Mouse (Mus musculus) limb, embryonic 12.5 days (tissue): ENCODE data around the gene Pex11b. TPM values are rescaled to one million over a fixed set of nuclear protein-coding genes. Genes with fewer than 3 reads are reported as not detected.
"Not testable (repeated sequence)": the region's sequence is repeated elsewhere in the genome, so short reads cannot be mapped to it uniquely, and the experiment has no call there.

Experiments used
- ATAC-seq: fragments of 200-750 bp; cut with Nextera tagmentation; 2 replicates; pipeline ENCODE4 v1.8.0; 2017; ENCODE audit warnings: low read depth, moderate TSS enrichment; ENCODE audit not compliant: insufficient number of reproducible peaks, insufficient read depth, low FRiP score, low TSS enrichment
- H3K27ac ChIP-seq: fragments of 300-500 bp; sonication (generic); 2 replicates; pipeline ENCODE4 v1.5.1; 2016; ENCODE audit warnings: mild to moderate bottlenecking, moderate library complexity
- H3K27me3 ChIP-seq: fragments of 300-500 bp; sonication (generic); 2 replicates; pipeline ENCODE4 v1.6.1; 2016; ENCODE audit warnings: mild to moderate bottlenecking, moderate library complexity
- H3K36me3 ChIP-seq: fragments of 300-500 bp; sonication (generic); 2 replicates; pipeline ENCODE4 v1.6.1; 2016; ENCODE audit warnings: mild to moderate bottlenecking, moderate library complexity
- H3K4me1 ChIP-seq: fragments of 300-500 bp; sonication (generic); replicated peaks from 2 replicates; pipeline ENCODE4 v1.6.1; 2016
- H3K4me2 ChIP-seq: fragments of 300-500 bp; sonication (generic); 2 replicates; pipeline ENCODE4 v1.6.1; 2016; ENCODE audit warnings: mild to moderate bottlenecking, moderate library complexity
- H3K4me3 ChIP-seq: fragments of 300-500 bp; sonication (generic); replicated peaks from 2 replicates; pipeline ENCODE4 v1.5.1; 2016; ENCODE audit warnings: mild to moderate bottlenecking
- H3K9ac ChIP-seq: fragments of 300-500 bp; sonication (generic); replicated peaks from 2 replicates; pipeline ENCODE4 v1.6.1; 2016; ENCODE audit warnings: mild to moderate bottlenecking, moderate library complexity
- H3K9me3 ChIP-seq: fragments of 300-500 bp; sonication (generic); 2 replicates; pipeline ENCODE4 v1.6.1; 2016; ENCODE audit warnings: mild to moderate bottlenecking, moderate library complexity
- WGBS: fragments of 180-500 bp; shearing (Covaris S2); methylation state at CpG from one replicate; pipeline ENCODE4 v1.1.7; 2016; 5-methylcytosine and 5-hydroxymethylcytosine counted together
- polyA plus RNA-seq: library from polyadenylated mRNA; unstranded; fragments of >200 nt; fragmentation: Nextera tagmentation; extraction: Ambion mirVana; gene quantifications from 2 replicates; pipeline ENCODE4 v1.2.1, GENCODE M21; 2016

Pex11b gene
- polyA plus RNA-seq, 1 experiment from 2014 or later, result 53.9 TPM

DNA sequence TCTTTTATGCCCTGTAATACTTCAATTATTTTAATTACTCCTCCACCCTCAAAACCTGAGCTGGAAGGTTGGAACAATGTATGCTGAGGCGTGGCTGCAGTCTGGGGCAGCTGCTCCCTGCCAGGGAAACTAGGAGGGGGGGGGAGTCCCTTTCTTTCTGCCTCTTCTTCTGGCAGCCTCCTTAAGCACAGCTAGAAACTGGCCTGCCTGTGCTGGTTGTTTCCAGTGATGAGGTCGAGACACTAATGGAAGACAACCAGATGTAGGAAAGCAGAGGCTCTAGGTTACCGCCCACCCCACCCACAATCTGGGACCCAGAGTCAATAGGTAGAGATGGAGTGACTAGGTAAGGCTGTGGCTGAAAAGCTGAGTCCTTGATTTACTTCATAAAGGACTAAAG lies 40.5 kb downstream of the Pex11b start:
- no peaks in the 10 kb centered on the region for H3K9me3 ChIP-seq
- H3K4me1 ChIP-seq, result peaks cover 14% of the 10 kb centered on the region
- H3K9ac ChIP-seq, result no peak overlapping the region
- no peaks in the 10 kb centered on the region for H3K36me3 ChIP-seq
- ATAC-seq, result no peak
- peaks cover 32% of the 10 kb centered on the region for H3K27me3 ChIP-seq
- WGBS, result 57% methylated on average over 3 of the region's 3 CpGs
- no peak overlapping the region for H3K4me2 ChIP-seq
- H3K27ac ChIP-seq, result no peak overlapping the region
- no peak overlapping the region for H3K4me3 ChIP-seq

DNA sequence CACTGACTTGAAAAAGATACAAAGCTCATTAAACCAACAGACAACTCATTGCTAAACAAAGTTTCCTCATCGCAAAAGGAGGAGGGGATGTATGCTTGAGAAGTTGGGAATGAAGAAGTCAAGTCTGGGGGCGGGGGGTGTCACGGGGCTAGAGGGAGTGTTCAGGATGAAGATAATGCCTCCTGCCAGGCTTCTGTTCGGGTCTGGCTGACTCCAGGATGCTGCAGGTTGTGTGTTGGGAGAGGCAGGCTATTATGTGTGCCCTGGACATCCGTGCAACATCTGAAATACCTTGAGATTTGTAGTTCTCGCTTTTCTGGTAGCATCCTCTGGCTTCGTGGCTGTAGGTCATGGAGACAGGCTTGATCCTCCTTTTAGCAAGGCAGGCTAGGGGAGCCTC lies 43.3 kb downstream of the Pex11b start:
- peaks cover 12% of the 10 kb centered on the region for H3K4me1 ChIP-seq
- no peak for ATAC-seq
- H3K9me3 ChIP-seq, result no peaks in the 10 kb centered on the region
- H3K4me2 ChIP-seq, result no peak overlapping the region
- WGBS, result 72% methylated on average over 7 of the region's 7 CpGs
- no peak overlapping the region for H3K9ac ChIP-seq
- no peak overlapping the region for H3K4me3 ChIP-seq
- no peak overlapping the region for H3K27ac ChIP-seq
- peaks cover 35% of the 10 kb centered on the region for H3K27me3 ChIP-seq
- H3K36me3 ChIP-seq, result no peaks in the 10 kb centered on the region

DNA sequence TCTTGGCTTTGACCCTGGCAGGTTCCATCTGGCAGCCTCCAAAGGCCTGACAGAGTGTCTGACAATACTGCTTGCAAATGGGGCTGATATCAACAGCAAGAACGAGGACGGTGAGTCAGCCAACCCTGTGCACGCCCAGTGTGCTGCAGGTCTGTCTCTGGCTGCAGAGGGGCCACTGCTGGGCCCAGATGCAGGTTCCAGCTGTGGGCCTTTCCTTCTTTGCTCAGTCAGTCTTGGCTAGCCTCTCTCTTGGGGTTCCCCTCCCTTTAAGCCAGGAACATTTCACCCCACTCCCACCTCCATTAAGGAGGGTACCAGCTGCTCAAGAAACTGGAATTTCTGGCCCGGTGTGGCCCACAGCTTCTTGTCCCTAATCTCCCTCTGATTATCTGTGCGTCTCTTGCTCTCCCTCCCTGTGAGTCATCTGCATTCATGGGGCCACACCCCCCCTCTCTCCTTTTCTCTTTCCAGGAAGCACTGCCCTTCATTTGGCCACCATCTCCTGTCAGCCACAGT lies 44.0 kb downstream of the Pex11b start:
- no peaks in the 10 kb centered on the region for H3K9me3 ChIP-seq
- no peak for ATAC-seq
- H3K4me3 ChIP-seq, result no peak overlapping the region
- no peak overlapping the region for H3K27ac ChIP-seq
- no peak overlapping the region for H3K4me2 ChIP-seq
- no peaks in the 10 kb centered on the region for H3K36me3 ChIP-seq
- WGBS, result 28% methylated on average over 5 of the region's 5 CpGs
- H3K4me1 ChIP-seq, result peaks cover 9% of the 10 kb centered on the region
- peaks cover 42% of the 10 kb centered on the region for H3K27me3 ChIP-seq
- H3K9ac ChIP-seq, result no peak overlapping the region

DNA sequence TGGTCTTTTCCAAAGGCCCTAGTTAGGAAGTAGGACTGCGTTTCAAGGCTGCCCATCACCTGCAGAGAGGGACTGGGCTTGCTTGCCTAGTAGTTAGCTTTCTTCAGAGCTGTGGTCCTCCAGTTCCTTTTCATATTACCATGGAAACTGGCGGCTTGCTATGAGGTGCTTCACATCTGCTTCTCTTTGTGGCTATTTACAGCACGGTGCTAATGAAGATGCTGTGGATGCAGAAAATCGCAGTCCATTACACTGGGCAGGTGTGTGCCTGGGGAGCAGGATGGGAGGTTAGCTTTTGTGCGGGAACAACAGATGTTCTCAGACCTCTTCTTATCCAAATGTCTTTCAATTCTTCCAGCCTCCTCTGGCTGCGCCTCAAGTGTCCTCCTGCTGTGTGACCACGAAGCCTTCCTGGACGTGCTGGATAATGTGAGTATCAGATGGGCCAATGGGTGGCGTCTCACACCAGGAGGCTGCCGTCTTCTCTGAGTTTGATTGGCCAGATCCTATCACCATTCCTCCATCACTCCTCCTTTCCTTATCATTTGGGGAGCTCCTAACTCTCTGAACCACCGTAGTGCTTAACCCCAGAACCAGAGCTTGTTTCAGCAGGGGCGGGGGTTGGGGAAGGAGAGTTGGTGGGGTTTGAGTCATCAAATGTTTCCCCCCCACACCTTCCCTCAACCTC lies 45.2 kb downstream of the Pex11b start:
- no peaks in the 10 kb centered on the region for H3K9me3 ChIP-seq
- H3K4me2 ChIP-seq, result no peak overlapping the region
- H3K4me1 ChIP-seq, result peaks cover 10% of the 10 kb centered on the region
- no peak overlapping the region for H3K9ac ChIP-seq
- H3K27ac ChIP-seq, result no peak overlapping the region
- ATAC-seq, result no peak
- WGBS, result 18% methylated on average over 12 of the region's 12 CpGs
- H3K27me3 ChIP-seq, result peaks cover 54% of the 10 kb centered on the region
- H3K4me3 ChIP-seq, result no peak overlapping the region
- H3K36me3 ChIP-seq, result no peaks in the 10 kb centered on the region

DNA sequence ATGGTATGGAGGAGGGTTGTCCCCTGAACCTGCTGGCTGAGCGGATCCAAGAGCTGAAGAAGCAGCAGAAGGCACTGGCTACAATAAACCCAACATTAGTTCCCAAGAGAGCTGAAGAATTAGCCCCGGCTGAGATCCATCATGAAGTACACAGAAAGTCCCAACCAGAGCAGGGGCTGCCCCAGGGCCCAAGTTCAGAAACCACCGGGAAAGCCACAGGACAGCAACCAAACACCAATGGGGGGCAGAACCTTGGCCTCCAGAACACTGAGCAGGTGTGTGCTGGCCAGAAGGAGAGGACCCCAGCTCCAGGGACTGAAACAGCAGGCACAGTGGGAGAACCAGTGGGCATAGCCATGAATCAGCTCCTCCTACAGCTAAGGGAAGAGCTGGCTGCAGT lies 48.3 kb downstream of the Pex11b start:
- 84% methylated on average over 3 of the region's 3 CpGs for WGBS
- Histone ChIP-seq H3K27ac (no peak overlapping the region), H3K9ac (no peak overlapping the region), H3K9me3 (no peaks in the 10 kb centered on the region), H3K27me3 (peaks cover 59% of the 10 kb centered on the region), H3K4me3 (no peak overlapping the region), H3K36me3 (no peaks in the 10 kb centered on the region), H3K4me1 (0 out of 2 replicates have a peak, but pooled peaks cover 7% of the 10 kb centered on the region), H3K4me2 (no peak overlapping the region)
- ATAC-seq, result no peak

DNA sequence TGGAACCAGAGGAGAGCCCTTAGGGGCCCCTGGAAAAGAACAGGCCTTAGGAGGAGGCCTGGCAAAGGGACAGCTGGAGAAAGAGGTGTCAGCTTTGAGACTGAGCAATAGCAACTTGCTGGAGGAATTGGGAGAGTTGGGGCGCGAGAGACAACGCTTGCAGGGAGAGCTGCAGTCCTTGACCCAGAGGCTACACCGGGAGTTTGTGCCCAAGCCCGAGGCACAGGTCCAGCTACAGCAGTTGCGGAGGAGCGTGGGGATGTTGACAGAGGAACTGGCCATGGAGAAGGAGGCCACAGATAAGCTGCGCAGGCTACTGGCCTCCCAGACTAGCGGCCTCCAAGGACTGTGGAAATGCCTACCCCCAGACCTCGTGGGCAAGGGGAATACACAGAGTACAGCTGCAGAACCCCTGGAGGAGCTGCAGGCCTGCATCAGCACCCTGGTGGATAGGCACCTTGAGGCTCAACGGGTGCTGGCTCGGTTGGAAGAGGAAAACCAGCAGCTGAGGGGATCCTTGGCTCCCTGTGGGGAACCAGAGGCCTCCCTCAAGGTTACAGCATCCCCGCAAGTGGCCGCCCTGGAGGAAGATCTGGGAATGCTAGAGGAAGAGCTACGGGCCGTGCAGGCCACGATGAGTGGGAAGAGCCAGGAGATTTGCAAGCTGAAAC lies 49.1 kb downstream of the Pex11b start:
- Histone ChIP-seq H3K27ac (no peak overlapping the region), H3K4me2 (peak overlapping the region; percentile 59), H3K9me3 (no peaks in the 10 kb centered on the region), H3K4me3 (peak overlapping the region; percentile 34), H3K36me3 (no peaks in the 10 kb centered on the region), H3K9ac (peak overlapping the region; percentile 44), H3K4me1 (0 out of 2 replicates have a peak, but pooled peaks cover 7% of the 10 kb centered on the region), H3K27me3 (peaks cover 53% of the 10 kb centered on the region)
- ATAC-seq, result no peak
- 50% methylated on average over 17 of the region's 17 CpGs for WGBS

DNA sequence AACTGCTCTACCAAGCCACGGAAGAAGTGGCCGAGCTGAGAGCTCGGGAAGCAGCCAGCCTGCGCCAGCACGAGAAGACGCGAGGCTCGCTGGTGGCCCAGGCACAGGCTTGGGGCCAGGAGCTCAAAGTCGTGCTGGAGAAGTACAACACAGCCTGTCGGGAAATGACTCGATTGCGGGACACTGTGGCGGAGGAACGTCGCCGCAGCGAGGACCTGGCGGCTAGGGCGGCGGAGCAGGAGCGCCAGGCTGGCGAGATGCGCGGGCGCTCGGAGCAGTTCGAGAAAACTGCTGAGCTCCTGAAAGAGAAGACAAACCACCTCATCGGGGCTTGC lies 49.6 kb downstream of the Pex11b start:
- peaks cover 52% of the 10 kb centered on the region for H3K27me3 ChIP-seq
- H3K9me3 ChIP-seq, result no peaks in the 10 kb centered on the region
- H3K9ac ChIP-seq, result peak overlapping the region; percentile 44
- WGBS, result 18% methylated on average over 28 of the region's 28 CpGs
- H3K4me2 ChIP-seq, result peak overlapping the region; percentile 59
- H3K4me3 ChIP-seq, result peak overlapping the region; percentile 34
- no peak; the same call in 1 of the 2 replicates for ATAC-seq
- no peak overlapping the region for H3K27ac ChIP-seq
- H3K36me3 ChIP-seq, result no peaks in the 10 kb centered on the region
- H3K4me1 ChIP-seq, result 0 out of 2 replicates have a peak, but pooled peaks cover 7% of the 10 kb centered on the region

DNA sequence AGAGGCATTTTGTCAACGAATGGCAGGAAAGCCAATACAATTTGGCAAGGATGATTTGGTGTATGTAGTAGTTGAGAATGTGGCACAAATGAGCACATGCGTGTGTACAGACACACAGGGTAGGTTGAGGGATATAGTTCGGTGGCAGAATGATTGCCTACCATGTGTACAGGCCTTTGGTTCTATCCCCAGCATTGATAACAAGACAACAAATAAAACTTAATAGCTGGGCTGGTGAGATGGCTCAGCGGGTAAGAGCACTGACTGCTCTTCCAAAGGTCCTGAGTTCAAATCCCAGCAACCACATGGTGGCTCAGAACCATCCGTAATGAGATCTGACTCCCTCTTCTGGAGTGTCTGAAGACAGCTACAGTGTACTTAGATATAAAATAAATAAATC lies 50.9 kb downstream of the Pex11b start:
- not testable (repeated sequence) for H3K4me1 ChIP-seq, H3K9me3 ChIP-seq, H3K9ac ChIP-seq, ATAC-seq, H3K36me3 ChIP-seq, H3K27ac ChIP-seq, H3K4me2 ChIP-seq, H3K4me3 ChIP-seq
- WGBS, result 96% methylated on average over 5 of the region's 5 CpGs
- peaks cover 39% of the 10 kb centered on the region for H3K27me3 ChIP-seq

DNA sequence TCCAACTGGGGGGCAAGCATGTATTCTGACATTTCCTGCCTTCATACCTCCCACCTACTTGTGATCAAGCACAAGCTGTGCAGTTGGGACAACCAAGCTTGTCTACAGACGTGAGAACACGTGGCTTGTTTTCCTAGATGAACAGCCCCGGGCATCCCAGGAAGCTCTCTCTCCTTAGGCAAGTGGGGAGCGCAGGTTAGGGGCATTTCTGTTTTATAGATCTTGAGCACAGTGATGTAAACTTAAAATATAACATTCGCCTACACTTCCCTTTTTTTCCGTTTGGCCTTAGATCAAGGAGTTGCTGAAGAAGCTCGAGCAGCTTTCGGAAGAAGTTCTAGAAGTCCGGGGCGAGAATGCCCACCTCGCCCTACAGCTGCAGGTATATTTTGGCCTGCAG lies 53.7 kb downstream of the Pex11b start:
- H3K4me1 ChIP-seq, result 0 out of 2 replicates have a peak, but pooled peaks cover 7% of the 10 kb centered on the region
- no peak overlapping the region for H3K27ac ChIP-seq
- no peak overlapping the region for H3K9ac ChIP-seq
- 78% methylated on average over 11 of the region's 11 CpGs for WGBS
- H3K36me3 ChIP-seq, result no peaks in the 10 kb centered on the region
- peaks cover 27% of the 10 kb centered on the region for H3K27me3 ChIP-seq
- ATAC-seq, result no peak
- no peak overlapping the region for H3K4me2 ChIP-seq
- H3K9me3 ChIP-seq, result no peaks in the 10 kb centered on the region
- H3K4me3 ChIP-seq, result no peak overlapping the region

DNA sequence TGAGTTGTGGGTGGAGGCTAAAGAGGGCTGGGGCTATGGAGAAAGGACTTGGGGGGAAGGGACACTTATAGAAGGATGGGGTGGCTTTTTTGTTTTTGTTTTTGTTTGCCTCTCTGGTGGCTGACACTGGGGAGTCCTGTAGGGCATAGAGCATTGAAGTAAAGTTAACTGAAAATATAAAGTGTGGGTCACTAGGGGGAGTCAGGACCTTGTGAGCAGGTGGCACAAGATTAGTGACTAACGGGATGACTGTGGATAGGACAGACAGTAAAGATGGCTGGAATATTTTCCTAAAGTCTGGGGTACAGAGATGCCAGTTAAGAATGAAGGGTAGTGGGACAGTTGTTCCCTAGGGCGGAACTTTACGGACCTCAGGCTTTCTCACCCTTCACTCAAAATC lies 55.1 kb downstream of the Pex11b start:
- H3K27me3 ChIP-seq, result peaks cover 12% of the 10 kb centered on the region
- no peak overlapping the region for H3K27ac ChIP-seq
- H3K36me3 ChIP-seq, result no peaks in the 10 kb centered on the region
- no peak overlapping the region for H3K9ac ChIP-seq
- H3K4me3 ChIP-seq, result no peak overlapping the region
- WGBS, result 51% methylated on average over 3 of the region's 3 CpGs
- H3K9me3 ChIP-seq, result no peaks in the 10 kb centered on the region
- peaks cover 5% of the 10 kb centered on the region; the same call in 1 of the 2 replicates for H3K4me1 ChIP-seq
- no peak overlapping the region for H3K4me2 ChIP-seq
- ATAC-seq, result no peak

DNA sequence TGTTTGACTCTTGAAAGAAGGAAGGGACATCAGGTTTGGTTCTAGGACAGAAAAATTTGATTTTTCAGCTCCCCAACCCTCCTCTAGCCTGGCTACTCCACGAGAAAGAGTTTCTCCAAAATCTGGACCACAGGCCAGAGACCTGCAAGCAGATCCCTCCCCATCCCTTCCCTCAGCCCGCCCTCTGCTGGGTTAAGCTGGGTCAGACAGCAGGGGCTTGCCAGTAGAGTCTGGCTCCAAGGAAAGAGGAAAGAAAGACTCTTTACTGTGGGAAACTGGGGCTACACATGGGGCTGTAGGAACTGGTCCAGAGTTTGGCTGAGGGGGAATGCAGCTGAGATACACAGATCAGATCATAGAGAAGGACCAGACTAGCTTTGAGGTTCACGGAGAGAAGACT lies 57.3 kb downstream of the Pex11b start:
- ATAC-seq, result no peak
- H3K36me3 ChIP-seq, result no peaks in the 10 kb centered on the region
- H3K27ac ChIP-seq, result no peak overlapping the region
- WGBS, result 25% methylated on average over 3 of the region's 3 CpGs
- H3K4me3 ChIP-seq, result no peak overlapping the region
- H3K4me1 ChIP-seq, result peaks cover 16% of the 10 kb centered on the region
- H3K27me3 ChIP-seq, result 0 out of 2 replicates have a peak, but pooled peaks cover 6% of the 10 kb centered on the region
- no peak overlapping the region for H3K4me2 ChIP-seq
- no peaks in the 10 kb centered on the region for H3K9me3 ChIP-seq
- H3K9ac ChIP-seq, result no peak overlapping the region
